Mouse (Mus musculus) heart, embryonic 15.5 days (tissue): ENCODE measurements around the gene Slc22a4. TPM values are rescaled to one million over a fixed set of nuclear protein-coding genes. Genes with fewer than 3 reads are reported as not detected.

Source experiments
- ATAC-seq: fragments of 200-750 bp; cut with Nextera tagmentation; replicated peaks from 2 replicates; pipeline ENCODE4 v1.8.0; 2017; ENCODE audit warnings: low read depth, moderate TSS enrichment; ENCODE audit not compliant: insufficient number of reproducible peaks, insufficient read depth, low FRiP score
- H3K27ac ChIP-seq: fragments of 300-500 bp; sonication (generic); 2 replicates; pipeline ENCODE4 v1.5.1; 2015; ENCODE audit warnings: mild to moderate bottlenecking, inconsistent platforms
- H3K27me3 ChIP-seq: fragments of 300-500 bp; sonication (generic); 2 replicates; pipeline ENCODE4 v1.6.1; 2015; ENCODE audit warnings: inconsistent platforms
- H3K36me3 ChIP-seq: fragments of 300-500 bp; sonication (generic); 2 replicates; pipeline ENCODE4 v1.6.1; 2015; ENCODE audit warnings: mild to moderate bottlenecking, inconsistent platforms
- H3K4me1 ChIP-seq: fragments of 300-500 bp; sonication (generic); replicated peaks from 2 replicates; pipeline ENCODE4 v1.6.1; 2015; ENCODE audit warnings: inconsistent platforms
- H3K4me2 ChIP-seq: fragments of 300-500 bp; sonication (generic); 2 replicates; pipeline ENCODE4 v1.6.1; 2015; ENCODE audit warnings: inconsistent platforms, mild to moderate bottlenecking, moderate library complexity
- H3K4me3 ChIP-seq: fragments of 300-500 bp; sonication (generic); 2 replicates; pipeline ENCODE4 v1.5.1; 2015; ENCODE audit warnings: mild to moderate bottlenecking, inconsistent platforms
- H3K9ac ChIP-seq: fragments of 300-500 bp; sonication (generic); 2 replicates; pipeline ENCODE4 v1.6.1; 2015; ENCODE audit warnings: mild to moderate bottlenecking, inconsistent platforms
- H3K9me3 ChIP-seq: fragments of 300-500 bp; sonication (generic); replicated peaks from 2 replicates; pipeline ENCODE4 v1.6.1; 2016; ENCODE audit warnings: inconsistent platforms
- WGBS: fragments of 180-500 bp; shearing (Covaris S2); methylation state at CpG from one replicate; pipeline ENCODE4 v1.1.7; 2015; ENCODE audit warnings: mixed read lengths; 5-methylcytosine and 5-hydroxymethylcytosine counted together
- polyA plus RNA-seq: library from polyadenylated mRNA; unstranded; fragments of >200 nt; fragmentation: Nextera tagmentation; extraction: Ambion mirVana; gene quantifications from 2 replicates; pipeline ENCODE4 v1.2.1, GENCODE M21; 2015

The Slc22a4 gene
- polyA plus RNA-seq, 1 experiment from 2014 or later: 0.83 TPM

DNA sequence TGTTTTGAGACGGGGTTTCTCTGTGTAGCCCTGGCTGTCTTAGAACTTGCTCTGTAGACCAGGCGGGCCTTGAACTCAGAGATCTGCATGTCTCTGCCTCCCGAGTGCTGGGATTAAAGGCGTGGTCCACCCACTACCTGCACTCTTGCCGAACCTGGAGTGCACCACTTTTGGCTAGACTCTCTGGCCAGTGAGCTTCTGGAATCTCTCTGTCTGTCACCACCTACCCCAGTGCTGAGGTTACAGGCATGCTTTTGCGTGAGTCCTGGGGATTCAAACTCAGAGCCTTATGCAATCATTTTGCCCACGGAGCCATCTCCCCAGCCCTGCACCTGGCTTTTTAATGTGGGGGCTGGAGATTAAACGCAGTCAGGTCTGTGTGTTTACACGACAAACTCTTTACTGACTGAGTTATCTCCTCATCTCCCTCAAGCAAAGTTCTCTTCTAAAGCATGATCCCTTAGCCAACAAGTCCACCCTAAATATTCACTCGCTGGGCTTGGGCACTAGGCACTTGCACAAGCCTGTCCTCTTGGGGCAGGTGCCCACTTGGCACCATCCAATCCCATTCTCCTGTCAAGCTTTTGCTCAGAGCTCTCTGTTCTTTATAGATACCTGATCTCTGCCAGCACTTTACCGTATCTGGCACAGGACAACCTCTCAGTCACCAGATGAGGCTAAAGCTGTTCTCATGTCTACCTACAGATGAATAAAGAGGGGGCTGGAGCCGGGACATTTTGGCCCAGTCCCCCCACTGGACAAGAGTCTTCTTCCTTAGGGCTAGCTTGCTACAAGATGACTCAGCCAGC lies 37.4 kb upstream of the Slc22a4 start:
- Histone ChIP-seq H3K9me3 (no peaks in the 10 kb centered on the region), H3K4me3 (no peak overlapping the region), H3K4me1 (peaks cover 75% of the 10 kb centered on the region), H3K36me3 (no peaks in the 10 kb centered on the region), H3K27me3 (peaks cover 54% of the 10 kb centered on the region), H3K27ac (no peak overlapping the region), H3K4me2 (no peak overlapping the region), H3K9ac (no peak overlapping the region)
- 73% methylated on average over 12 of the region's 12 CpGs for WGBS
- ATAC-seq: no peak

- H3K27ac ChIP-seq: peak overlapping the region; percentile 23; the same call in 1 of the 2 replicates
- H3K36me3 ChIP-seq: no peaks in the 10 kb centered on the region
- H3K4me1 ChIP-seq: peaks cover 83% of the 10 kb centered on the region
- H3K9ac ChIP-seq: no peak overlapping the region
- H3K9me3 ChIP-seq: no peaks in the 10 kb centered on the region
- 48% methylated on average over 3 of the region's 3 CpGs for WGBS
- H3K4me3 ChIP-seq: no peak overlapping the region
- no peak for ATAC-seq
- H3K4me2 ChIP-seq: no peak overlapping the region
- peaks cover 51% of the 10 kb centered on the region for H3K27me3 ChIP-seq
These were observed 36.6 kb upstream of the Slc22a4 start for GRCm38 (mm10) chr11:54064412-54064978.

- no peak overlapping the region for H3K4me2 ChIP-seq
- no peak overlapping the region for H3K9ac ChIP-seq
- H3K36me3 ChIP-seq: no peaks in the 10 kb centered on the region
- no peak for ATAC-seq
- peaks cover 47% of the 10 kb centered on the region for H3K27me3 ChIP-seq
- no peak overlapping the region for H3K27ac ChIP-seq
- H3K4me1 ChIP-seq: peaks cover 86% of the 10 kb centered on the region
- no peaks in the 10 kb centered on the region for H3K9me3 ChIP-seq
- 87% methylated on average over 10 of the region's 10 CpGs for WGBS
- H3K4me3 ChIP-seq: no peak overlapping the region
These were observed 35.5 kb upstream of the Slc22a4 start for GRCm38 (mm10) chr11:54063472-54063775.

DNA sequence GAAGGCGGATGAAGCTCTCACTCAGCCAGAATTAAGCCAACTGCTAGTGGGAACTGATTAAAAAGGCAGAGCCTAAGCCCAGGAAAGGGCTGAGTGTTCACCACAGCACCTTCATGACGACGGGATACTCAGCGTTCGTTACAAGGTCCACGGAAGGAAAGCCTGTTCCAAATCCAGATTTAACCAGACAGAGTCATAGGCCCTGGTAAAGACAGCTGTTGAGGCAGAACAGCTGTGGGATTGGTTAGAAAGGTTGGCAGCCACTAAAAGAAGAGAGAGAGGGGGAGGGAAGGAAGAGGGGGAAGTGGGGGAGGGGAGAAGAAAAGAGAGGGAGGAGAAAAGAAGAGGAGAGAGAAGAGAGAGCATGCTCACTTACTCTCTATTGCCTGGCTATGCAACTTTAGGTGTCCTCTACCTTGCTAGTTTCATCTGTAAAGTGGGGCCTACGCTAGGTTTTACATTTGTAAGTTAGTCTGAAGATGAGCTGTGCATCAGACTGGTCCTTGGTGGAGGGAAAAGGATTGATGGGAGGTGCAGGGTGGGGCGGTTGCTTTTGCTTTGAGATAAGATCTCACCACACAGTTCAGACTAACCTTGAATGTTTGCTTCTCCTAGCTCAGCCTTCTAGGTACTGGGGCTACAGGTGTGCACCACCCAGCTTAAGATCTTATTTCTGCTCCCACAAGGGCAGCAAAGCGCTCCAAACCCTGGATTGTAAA lies 35.0 kb upstream of the Slc22a4 start:
- Histone ChIP-seq H3K9me3 (no peaks in the 10 kb centered on the region), H3K4me3 (no peak overlapping the region), H3K4me1 (peaks cover 86% of the 10 kb centered on the region), H3K36me3 (no peaks in the 10 kb centered on the region), H3K27me3 (peaks cover 43% of the 10 kb centered on the region), H3K9ac (no peak overlapping the region), H3K27ac (peak overlapping the region; percentile 58), H3K4me2 (no peak overlapping the region)
- WGBS: 66% methylated on average over 9 of the region's 9 CpGs
- ATAC-seq: no peak

DNA sequence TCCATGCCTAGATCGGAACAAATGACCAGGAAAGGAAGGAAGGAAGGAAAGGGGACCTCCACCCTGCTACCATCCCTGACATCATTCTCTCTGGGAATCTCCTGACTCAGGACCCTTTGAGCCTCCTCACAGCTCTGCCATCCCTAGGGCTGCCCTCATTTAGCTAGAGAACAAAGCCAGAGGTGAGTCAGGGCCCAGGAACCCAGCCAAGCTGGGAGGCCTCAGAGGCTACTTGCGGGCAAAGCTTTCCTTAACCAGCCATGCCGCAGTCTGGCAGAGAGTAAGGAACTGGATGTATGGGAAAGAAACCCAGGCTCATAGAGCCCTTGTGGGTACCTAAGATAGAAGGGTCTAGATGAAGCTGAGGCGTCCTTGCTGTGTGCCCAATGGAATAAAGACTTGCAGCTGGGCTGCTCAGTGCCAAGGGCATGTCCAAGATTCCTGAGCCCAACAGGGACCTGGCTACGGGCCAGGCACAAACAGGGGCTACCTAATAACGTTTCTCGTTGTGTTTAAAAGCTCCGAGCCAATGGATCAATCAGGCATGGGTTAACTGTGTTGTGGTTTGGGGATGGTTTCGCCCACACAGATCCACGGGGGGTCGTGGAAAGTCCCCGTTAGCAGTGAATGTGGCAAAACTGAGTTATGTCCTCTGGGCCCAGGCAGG lies 34.3 kb upstream of the Slc22a4 start:
- no peaks in the 10 kb centered on the region for H3K9me3 ChIP-seq
- 60% methylated on average over 12 of the region's 12 CpGs for WGBS
- H3K4me1 ChIP-seq: peaks cover 79% of the 10 kb centered on the region
- H3K4me3 ChIP-seq: no peak overlapping the region
- H3K27ac ChIP-seq: peak overlapping the region; percentile 58
- no peaks in the 10 kb centered on the region for H3K36me3 ChIP-seq
- H3K4me2 ChIP-seq: no peak overlapping the region
- no peak overlapping the region for H3K9ac ChIP-seq
- no peak for ATAC-seq
- peaks cover 36% of the 10 kb centered on the region for H3K27me3 ChIP-seq

DNA sequence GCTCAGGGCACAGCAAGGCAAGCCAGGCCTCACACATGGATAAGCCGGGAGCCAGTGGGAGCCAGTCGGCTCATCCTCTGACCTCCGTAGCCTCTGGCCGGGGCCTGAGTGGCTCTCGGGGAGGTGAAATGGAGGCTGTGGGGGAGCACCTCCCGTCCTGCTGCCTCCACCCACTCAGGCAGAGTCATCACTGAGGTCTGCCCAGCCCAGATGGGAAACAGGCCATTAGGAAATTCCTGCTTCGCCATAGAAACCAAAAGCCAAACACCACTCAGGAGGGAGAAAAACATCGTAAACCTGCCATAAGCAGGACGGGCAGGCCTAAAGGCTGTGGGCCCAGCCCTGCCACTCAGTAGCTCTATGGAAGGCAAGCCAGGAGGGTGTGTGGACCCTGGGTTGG lies 32.4 kb upstream of the Slc22a4 start:
- peaks cover 61% of the 10 kb centered on the region for H3K4me1 ChIP-seq
- WGBS: 53% methylated on average over 9 of the region's 9 CpGs

GRCm38 (mm10) chr11:54059526-54059925 lies 31.6 kb upstream of the Slc22a4 start:
- H3K9me3 ChIP-seq: no peaks in the 10 kb centered on the region
- H3K9ac ChIP-seq: no peak overlapping the region
- no peak overlapping the region for H3K4me3 ChIP-seq
- H3K36me3 ChIP-seq: no peaks in the 10 kb centered on the region
- H3K4me1 ChIP-seq: peaks cover 54% of the 10 kb centered on the region
- 0 out of 2 replicates have a peak overlapping the region, but pooled peaks have one; percentile 14 for H3K27ac ChIP-seq
- H3K4me2 ChIP-seq: no peak overlapping the region
- no peak for ATAC-seq
- H3K27me3 ChIP-seq: 0 out of 2 replicates have a peak, but pooled peaks cover 21% of the 10 kb centered on the region
- WGBS: 71% methylated on average over 1 of the region's 1 CpGs

More for the DNA sequence above, 32.4 kb upstream of the Slc22a4 start:
- H3K4me2 ChIP-seq: no peak overlapping the region
- H3K9me3 ChIP-seq: no peaks in the 10 kb centered on the region
- H3K27me3 ChIP-seq: 0 out of 2 replicates have a peak, but pooled peaks cover 24% of the 10 kb centered on the region
- H3K4me3 ChIP-seq: no peak overlapping the region
- no peak overlapping the region for H3K9ac ChIP-seq
- H3K27ac ChIP-seq: no peak overlapping the region
- H3K36me3 ChIP-seq: no peaks in the 10 kb centered on the region
- 0 out of 2 replicates have a peak, but pooled peaks have one; percentile 11 for ATAC-seq

GRCm38 (mm10) chr11:54058643-54059042 lies 30.8 kb upstream of the Slc22a4 start:
- Histone ChIP-seq H3K36me3 (no peaks in the 10 kb centered on the region), H3K4me1 (peaks cover 48% of the 10 kb centered on the region), H3K9me3 (no peaks in the 10 kb centered on the region), H3K4me2 (no peak overlapping the region), H3K9ac (no peak overlapping the region), H3K27ac (0 out of 2 replicates have a peak overlapping the region, but pooled peaks have one; percentile 14), H3K4me3 (no peak overlapping the region), H3K27me3 (0 out of 2 replicates have a peak, but pooled peaks cover 15% of the 10 kb centered on the region)
- ATAC-seq: no peak
- WGBS: 22% methylated on average over 6 of the region's 6 CpGs

DNA sequence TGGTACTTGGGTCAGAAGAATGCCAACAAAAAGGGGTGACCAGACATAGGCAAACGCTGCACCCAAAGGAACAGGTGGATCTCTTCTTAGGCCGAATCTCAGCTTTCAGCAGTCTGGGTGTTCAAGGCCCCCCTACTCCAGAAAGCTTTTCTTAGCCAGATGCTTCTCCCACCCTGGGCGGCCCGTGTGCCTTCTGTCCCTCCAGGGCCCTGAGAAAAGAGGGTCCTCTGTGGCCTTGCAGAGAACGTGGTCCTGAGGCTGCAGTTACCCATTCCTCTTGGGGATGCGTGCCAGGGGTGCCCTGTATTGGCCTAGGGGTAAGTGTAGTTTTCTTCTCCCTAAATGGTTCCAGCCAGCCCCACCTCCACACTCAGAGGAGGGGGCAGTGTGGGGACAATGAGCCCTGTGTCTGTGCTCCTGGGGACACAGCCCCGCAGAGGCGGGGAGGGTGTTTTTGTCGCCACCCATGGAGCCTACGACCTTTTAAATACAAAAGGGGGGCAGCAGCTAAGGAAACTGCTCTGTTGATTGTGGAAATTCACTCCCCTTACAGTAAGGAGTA lies 30.2 kb upstream of the Slc22a4 start:
- no peak overlapping the region for H3K27ac ChIP-seq
- no peak overlapping the region for H3K4me2 ChIP-seq
- 59% methylated on average over 10 of the region's 10 CpGs for WGBS
- 0 out of 2 replicates have a peak, but pooled peaks cover 10% of the 10 kb centered on the region for H3K27me3 ChIP-seq
- H3K4me3 ChIP-seq: no peak overlapping the region
- ATAC-seq: no peak
- H3K9ac ChIP-seq: no peak overlapping the region
- no peaks in the 10 kb centered on the region for H3K9me3 ChIP-seq
- H3K4me1 ChIP-seq: peaks cover 47% of the 10 kb centered on the region
- no peaks in the 10 kb centered on the region for H3K36me3 ChIP-seq

DNA sequence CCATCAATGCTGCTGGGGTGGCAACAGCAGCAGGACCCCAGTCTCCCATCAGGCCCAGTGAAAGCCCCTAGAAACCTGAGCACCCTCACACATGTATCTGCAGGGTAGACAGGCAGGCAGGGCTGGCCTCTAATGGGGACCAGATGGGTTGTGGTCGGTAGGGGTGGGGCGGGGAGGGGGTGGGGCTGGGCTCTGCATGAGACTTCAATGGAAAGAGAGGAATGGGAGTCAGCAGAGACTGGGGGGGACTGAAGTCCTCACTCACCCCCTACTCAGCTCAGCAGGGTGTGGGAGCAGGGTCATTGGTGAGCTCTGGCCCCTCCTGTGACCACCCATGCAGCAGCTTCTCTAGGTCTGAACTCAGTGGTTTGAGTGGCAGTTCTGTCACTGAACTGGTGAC lies 29.5 kb upstream of the Slc22a4 start:
- WGBS: 41% methylated on average over 2 of the region's 2 CpGs
- Histone ChIP-seq H3K27ac (no peak overlapping the region), H3K4me2 (no peak overlapping the region), H3K4me1 (peaks cover 40% of the 10 kb centered on the region), H3K36me3 (no peaks in the 10 kb centered on the region), H3K9me3 (no peaks in the 10 kb centered on the region), H3K4me3 (no peak overlapping the region), H3K27me3 (0 out of 2 replicates have a peak, but pooled peaks cover 9% of the 10 kb centered on the region), H3K9ac (no peak overlapping the region)
- ATAC-seq: no peak

- ATAC-seq: no peak
These were observed 28.2 kb upstream of the Slc22a4 start for GRCm38 (mm10) chr11:54056132-54056531.

More at GRCm38 (mm10) chr11:54056132-54056531, 28.2 kb upstream of the Slc22a4 start:
- Histone ChIP-seq H3K36me3 (no peaks in the 10 kb centered on the region), H3K27me3 (0 out of 2 replicates have a peak, but pooled peaks cover 9% of the 10 kb centered on the region), H3K4me3 (no peak overlapping the region), H3K9me3 (no peaks in the 10 kb centered on the region), H3K27ac (no peak overlapping the region), H3K4me2 (no peak overlapping the region), H3K4me1 (peaks cover 30% of the 10 kb centered on the region), H3K9ac (no peak overlapping the region)
- WGBS: 70% methylated on average over 8 of the region's 8 CpGs
